Mouse (Mus musculus) embryonic facial prominence, embryonic 14.5 days (tissue): Measurements from ENCODE around the gene Scai. TPM values are rescaled to one million over a fixed set of nuclear protein-coding genes. Genes with fewer than 3 reads are reported as not detected.
"Not testable (repeated sequence)": the region's sequence is repeated elsewhere in the genome, so short reads cannot be mapped to it uniquely, and the experiment has no call there.

Experiments
- ATAC-seq: fragments of 200-750 bp; cut with Nextera tagmentation; 2 replicates; pipeline ENCODE4 v1.8.0; 2017; ENCODE audit warnings: low read depth, moderate number of reproducible peaks, moderate TSS enrichment
- DNase-seq: peaks from one replicate; pipeline ENCODE4 v3.0.0-alpha.2; 2015; ENCODE audit warnings: low spot score
- H3K27ac ChIP-seq: fragments of 300-500 bp; sonication (generic); replicated peaks from 2 replicates; pipeline ENCODE4 v1.5.1; 2014; ENCODE audit warnings: low read depth, mild to moderate bottlenecking, low read length, moderate library complexity
- H3K27me3 ChIP-seq: fragments of 300-500 bp; sonication (generic); replicated peaks from 2 replicates; pipeline ENCODE4 v1.6.1; 2014; ENCODE audit warnings: low read length; ENCODE audit not compliant: control insufficient read depth, insufficient read depth
- H3K36me3 ChIP-seq: fragments of 300-500 bp; sonication (generic); 2 replicates; pipeline ENCODE4 v1.6.1; 2014; ENCODE audit warnings: low read length, mixed read lengths; ENCODE audit not compliant: control insufficient read depth, insufficient read depth
- H3K4me1 ChIP-seq: fragments of 300-500 bp; sonication (generic); 2 replicates; pipeline ENCODE4 v1.6.1; 2014; ENCODE audit warnings: antibody characterized with exemption, low read length; ENCODE audit not compliant: control insufficient read depth, insufficient read depth
- H3K4me2 ChIP-seq: fragments of 300-500 bp; sonication (generic); 2 replicates; pipeline ENCODE4 v1.6.1; 2014; ENCODE audit warnings: low read depth, mild to moderate bottlenecking, low read length, moderate library complexity, mixed read lengths
- H3K4me3 ChIP-seq: fragments of 300-500 bp; sonication (generic); 2 replicates; pipeline ENCODE4 v1.5.1; 2014; ENCODE audit warnings: low read depth, mild to moderate bottlenecking, low read length
- H3K9ac ChIP-seq: fragments of 300-500 bp; sonication (generic); 2 replicates; pipeline ENCODE4 v1.6.1; 2014; ENCODE audit warnings: low read depth, mild to moderate bottlenecking, low read length, moderate library complexity, mixed read lengths
- H3K9me3 ChIP-seq: fragments of 300-500 bp; sonication (generic); 2 replicates; pipeline ENCODE4 v1.6.1; 2016; ENCODE audit warnings: low read length; ENCODE audit not compliant: control insufficient read depth
- WGBS: fragments of 180-500 bp; shearing (Covaris S2); extraction: QIAGEN DNeasy Blood & Tissue Kit; methylation state at CpG from one replicate; pipeline ENCODE4 v1.1.7; 2014; 5-methylcytosine and 5-hydroxymethylcytosine counted together
- polyA plus RNA-seq: library from polyadenylated mRNA; unstranded; fragments of >200 nt; fragmentation: Nextera tagmentation; extraction: Ambion mirVana; gene quantifications from 2 replicates; pipeline ENCODE4 v1.2.1, GENCODE M21; 2014

Gene Scai
- polyA plus RNA-seq, 1 experiment from 2014 or later: 8.9 TPM

DNA sequence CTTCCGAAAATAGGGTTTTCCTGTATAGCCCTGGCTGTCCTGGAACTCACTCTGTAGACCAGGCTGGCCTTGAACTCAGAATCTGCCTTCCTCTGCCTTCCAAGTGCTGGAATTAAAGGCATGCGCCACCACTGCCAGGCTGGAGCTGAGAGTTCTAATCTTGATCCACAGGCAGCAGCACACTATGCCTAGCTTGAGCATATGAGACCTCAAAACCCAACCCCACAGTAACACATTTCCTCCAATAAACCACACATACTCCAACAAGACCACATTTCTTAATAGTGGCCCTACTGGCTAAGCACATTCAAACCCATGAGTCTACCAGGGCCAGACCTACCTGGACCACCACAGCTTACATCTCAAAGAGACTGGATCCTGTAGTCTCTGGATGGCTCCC lies 74.0 kb downstream of the Scai start:
- H3K36me3 ChIP-seq: peaks cover 65% of the 10 kb centered on the region
- WGBS: 95% methylated on average over 2 of the region's 2 CpGs
- ATAC-seq: no peak
- H3K9me3 ChIP-seq: no peaks in the 10 kb centered on the region
- H3K9ac ChIP-seq: no peak overlapping the region
- no peaks in the 10 kb centered on the region for H3K27me3 ChIP-seq
- no peak overlapping the region for H3K4me2 ChIP-seq
- H3K4me1 ChIP-seq: no peaks in the 10 kb centered on the region
- DNase-seq: no peak
- no peak overlapping the region for H3K27ac ChIP-seq
- H3K4me3 ChIP-seq: no peak overlapping the region

DNA sequence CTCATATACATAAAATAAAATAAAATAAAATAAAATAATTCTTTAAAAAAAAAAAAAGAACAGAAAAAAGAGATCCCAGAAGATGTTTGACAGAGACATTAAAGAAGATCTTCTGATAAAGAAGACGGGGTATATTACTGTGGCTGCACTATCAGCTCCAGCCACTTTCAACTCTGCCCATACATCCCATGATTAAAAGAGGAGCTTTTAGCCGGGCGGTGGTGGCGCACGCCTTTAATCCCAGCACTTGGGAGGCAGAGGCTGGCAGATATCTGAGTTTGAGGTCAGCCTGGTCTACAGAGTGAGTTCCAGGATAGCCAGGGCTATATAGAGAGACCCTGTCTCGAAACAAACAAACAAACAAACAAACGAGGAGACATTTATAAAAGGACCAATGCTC lies 76.4 kb downstream of the Scai start:
- Histone ChIP-seq H3K4me2 (no peak overlapping the region), H3K4me3 (no peak overlapping the region), H3K27ac (no peak overlapping the region), H3K9ac (no peak overlapping the region), H3K36me3 (peaks cover 46% of the 10 kb centered on the region), H3K9me3 (no peaks in the 10 kb centered on the region), H3K27me3 (no peaks in the 10 kb centered on the region), H3K4me1 (no peaks in the 10 kb centered on the region)
- DNase-seq (no peak), ATAC-seq (no peak)
- WGBS: 96% methylated on average over 7 of the region's 7 CpGs

DNA sequence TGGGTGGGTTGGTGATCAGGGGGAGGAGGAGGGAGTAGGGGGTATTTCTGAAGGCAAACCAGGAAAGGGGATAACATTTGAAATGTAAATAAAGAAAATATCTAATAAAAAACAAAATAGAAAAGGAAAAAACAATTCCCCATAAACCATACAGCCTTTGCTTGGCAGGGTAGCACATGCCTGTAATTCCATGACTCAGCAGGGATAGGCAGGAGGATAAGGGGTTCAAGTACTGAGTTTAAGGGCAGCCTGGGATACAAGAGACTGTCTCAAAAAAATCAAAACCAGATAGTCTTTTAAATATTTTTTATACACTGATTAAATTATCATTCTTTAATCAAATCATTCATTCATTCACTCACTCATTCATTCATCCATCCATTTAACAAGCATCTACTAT lies 80.0 kb downstream of the Scai start:
- no peaks in the 10 kb centered on the region for H3K27me3 ChIP-seq
- DNase-seq (no peak), ATAC-seq (no peak)
- H3K4me2 ChIP-seq: no peak overlapping the region
- H3K27ac ChIP-seq: no peak overlapping the region
- no peaks in the 10 kb centered on the region for H3K9me3 ChIP-seq
- H3K4me3 ChIP-seq: no peak overlapping the region
- peaks cover 39% of the 10 kb centered on the region for H3K36me3 ChIP-seq
- no peak overlapping the region for H3K9ac ChIP-seq
- H3K4me1 ChIP-seq: no peaks in the 10 kb centered on the region

DNA sequence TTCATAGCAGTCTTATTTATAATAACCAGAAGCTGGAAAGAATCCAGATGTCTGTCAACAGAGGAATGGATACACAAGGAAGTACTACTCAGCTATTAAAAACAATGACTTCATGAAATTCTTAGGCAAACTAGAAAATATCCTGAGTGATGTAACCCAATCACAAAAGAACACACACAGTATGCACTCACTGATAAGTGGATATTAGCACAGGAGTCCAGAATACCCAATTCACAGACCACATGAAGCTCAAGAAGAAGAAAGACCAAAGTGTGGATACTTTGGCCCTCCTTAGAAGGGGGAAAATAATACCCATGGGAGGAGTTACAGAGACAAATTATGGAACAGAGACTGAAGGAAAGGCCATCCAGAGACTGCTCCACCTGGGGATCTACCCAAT lies 80.8 kb downstream of the Scai start:
- peaks cover 46% of the 10 kb centered on the region for H3K36me3 ChIP-seq

DNA sequence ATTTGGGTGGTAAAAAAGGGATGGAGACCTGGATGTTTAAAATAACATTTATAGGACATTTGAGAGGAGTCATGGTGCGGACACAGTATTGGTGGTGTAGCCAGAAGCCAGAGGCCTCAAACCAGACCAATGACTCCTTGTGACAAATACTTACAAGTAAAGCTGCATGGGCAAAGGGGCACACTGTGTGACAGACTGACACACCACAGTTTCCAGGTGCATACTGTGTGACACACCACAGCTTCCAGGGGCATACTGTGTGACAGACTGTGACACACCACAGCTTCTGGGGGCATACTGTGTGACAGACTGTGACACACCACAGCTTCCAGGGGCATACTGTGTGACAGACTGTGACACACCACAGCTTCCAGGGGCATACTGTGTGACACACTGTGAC lies 90.6 kb downstream of the Scai start:
- peaks cover 65% of the 10 kb centered on the region for H3K36me3 ChIP-seq
- not testable (repeated sequence) for H3K9ac ChIP-seq, H3K4me2 ChIP-seq, H3K27me3 ChIP-seq, H3K9me3 ChIP-seq, ATAC-seq, H3K4me1 ChIP-seq, H3K4me3 ChIP-seq, DNase-seq, H3K27ac ChIP-seq
- WGBS: 100% methylated on average over 1 of the region's 1 CpGs

More for the DNA sequence above, 80.8 kb downstream of the Scai start:
- H3K4me2 ChIP-seq, H3K27me3 ChIP-seq, H3K4me3 ChIP-seq, ATAC-seq, H3K27ac ChIP-seq, H3K4me1 ChIP-seq, H3K9me3 ChIP-seq, H3K9ac ChIP-seq: not testable (repeated sequence)
- DNase-seq: peak; percentile 2

DNA sequence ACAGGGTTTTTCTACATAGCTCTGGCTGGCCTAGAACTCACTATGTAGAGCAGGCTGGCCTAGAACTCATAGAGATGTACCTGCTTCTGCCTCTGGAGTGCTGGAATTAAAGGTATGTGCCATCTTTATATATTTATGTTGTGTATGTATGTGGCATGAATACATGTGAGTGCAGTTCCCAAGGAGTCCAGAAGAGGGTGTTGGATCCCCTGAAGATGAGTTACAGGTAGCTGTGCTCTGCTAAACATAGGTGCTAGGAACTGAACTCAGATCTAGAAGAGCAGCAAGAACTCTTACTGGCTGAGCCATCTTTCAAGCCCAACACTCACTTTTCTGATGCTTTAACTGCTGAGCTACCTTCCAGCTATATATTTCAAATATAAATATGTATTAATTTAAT lies 92.5 kb downstream of the Scai start:
- peaks cover 55% of the 10 kb centered on the region for H3K36me3 ChIP-seq
- DNase-seq: no peak
- no peak overlapping the region for H3K4me3 ChIP-seq
- no peak for ATAC-seq
- no peaks in the 10 kb centered on the region for H3K9me3 ChIP-seq
- peaks cover 4% of the 10 kb centered on the region; the same call in 1 of the 2 replicates for H3K4me1 ChIP-seq
- no peaks in the 10 kb centered on the region for H3K27me3 ChIP-seq
- H3K4me2 ChIP-seq: no peak overlapping the region
- H3K27ac ChIP-seq: no peak overlapping the region
- H3K9ac ChIP-seq: no peak overlapping the region

DNA sequence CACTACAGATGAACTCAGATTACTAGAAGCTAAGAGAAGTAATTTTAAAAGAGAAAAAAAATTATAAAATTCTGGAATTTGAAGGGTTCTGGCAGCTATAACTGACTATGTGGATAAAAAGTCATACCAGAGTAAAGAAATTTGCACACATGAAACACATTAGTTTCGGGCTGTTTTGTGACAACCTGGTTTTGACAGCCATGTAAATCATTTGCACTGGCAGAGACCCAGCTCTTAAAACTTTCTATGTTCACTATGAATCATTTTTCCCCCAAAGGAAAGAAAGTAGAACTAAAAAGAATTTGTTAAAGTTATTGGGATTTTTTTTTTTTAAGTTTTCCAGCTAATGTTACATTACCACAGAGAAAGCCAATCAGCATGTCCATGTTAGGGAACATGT lies 98.6 kb downstream of the Scai start:
- WGBS: 63% methylated on average over 1 of the region's 1 CpGs
- no peaks in the 10 kb centered on the region for H3K9me3 ChIP-seq
- H3K27ac ChIP-seq: no peak overlapping the region; the same call in 1 of the 2 replicates
- H3K9ac ChIP-seq: no peak overlapping the region
- ATAC-seq (peak; percentile 44; the same call in 1 of the 2 replicates), DNase-seq (peak; percentile 88)
- H3K36me3 ChIP-seq: peaks cover 43% of the 10 kb centered on the region
- no peaks in the 10 kb centered on the region for H3K27me3 ChIP-seq
- peaks cover 4% of the 10 kb centered on the region for H3K4me1 ChIP-seq
- H3K4me2 ChIP-seq: no peak overlapping the region
- no peak overlapping the region for H3K4me3 ChIP-seq

DNA sequence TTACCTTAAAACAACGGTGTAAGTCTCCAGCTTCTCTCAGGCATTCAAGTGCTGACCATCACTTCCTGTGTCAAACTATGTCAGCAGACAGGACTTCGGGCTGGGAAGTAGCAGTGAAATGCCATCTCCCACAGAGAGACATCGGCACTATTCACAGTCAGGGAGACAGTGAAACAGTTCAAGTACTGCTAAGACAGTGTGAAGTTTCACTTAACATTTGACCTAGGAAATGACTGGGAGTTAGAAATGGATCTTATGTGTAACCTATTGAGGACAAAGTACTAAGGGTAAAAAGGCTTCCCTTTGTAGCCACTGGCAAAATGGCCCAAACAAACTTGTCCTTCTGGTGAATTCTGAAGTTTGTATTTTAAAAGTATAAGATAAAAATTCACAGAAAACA lies 107.8 kb downstream of the Scai start:
- DNase-seq: no peak
- Histone ChIP-seq H3K4me3 (no peak overlapping the region), H3K9me3 (no peaks in the 10 kb centered on the region), H3K4me2 (no peak overlapping the region), H3K36me3 (peaks cover 51% of the 10 kb centered on the region), H3K4me1 (no peaks in the 10 kb centered on the region), H3K9ac (no peak overlapping the region), H3K27ac (no peak overlapping the region), H3K27me3 (no peaks in the 10 kb centered on the region)
- WGBS: 81% methylated on average over 3 of the region's 3 CpGs
- no peak for ATAC-seq

DNA sequence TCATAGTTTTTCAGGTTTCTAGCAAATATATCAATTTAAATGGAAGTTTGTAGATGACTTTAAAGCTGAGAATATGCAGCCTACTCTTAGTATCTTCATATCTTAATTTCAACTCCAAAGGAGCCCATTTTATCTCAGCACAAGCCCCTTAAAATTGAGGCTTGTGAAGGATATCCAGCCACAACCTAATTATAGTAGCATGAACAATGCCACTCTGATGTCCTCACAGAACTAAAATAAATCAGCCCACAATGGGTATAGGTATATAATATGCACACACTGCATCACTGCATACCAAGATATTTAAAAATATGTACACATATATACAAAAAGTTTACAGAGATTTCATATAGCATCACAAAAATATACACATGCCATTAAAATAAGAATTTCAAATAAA lies 119.9 kb downstream of the Scai start:
- Histone ChIP-seq H3K4me2 (no peak overlapping the region), H3K9ac (no peak overlapping the region), H3K27ac (no peak overlapping the region), H3K4me3 (no peak overlapping the region), H3K36me3 (peaks cover 8% of the 10 kb centered on the region; the same call in 1 of the 2 replicates), H3K27me3 (no peaks in the 10 kb centered on the region), H3K4me1 (no peaks in the 10 kb centered on the region), H3K9me3 (no peaks in the 10 kb centered on the region)
- no peak for DNase-seq
- ATAC-seq: no peak
